Mouse (Mus musculus) embryo, embryonic 11.5 days (tissue): ENCODE data around the gene Rnf144a.
A peak's percentile ranks its signal among the peaks of the same experiment; 100 is the strongest.
"Not testable (repeated sequence)": the region's sequence is repeated elsewhere in the genome, so short reads cannot be mapped to it uniquely, and the experiment has no call there.

Experiments
- DNase-seq: peaks from one replicate; pipeline ENCODE4 v3.0.0-alpha.2; 2012; ENCODE audit warnings: low read depth, low spot score

The Rnf144a gene

GRCm38 (mm10) chr12:26415104-26415771, at the start of gene Rnf144a:
Gene Rnf144a, minus strand, starts transcription at chr12:26415254.
- DNase-seq = peak; percentile 83

- DNase-seq = no peak
Measured at GRCm38 (mm10) chr12:26460091-26460490, 45.0 kb upstream of the Rnf144a start.

- DNase-seq = peak; percentile 51
Measured at GRCm38 (mm10) chr12:26456028-26456698, 41.1 kb upstream of the Rnf144a start, which contains the start of gene Rsad2. Gene Rsad2, minus strand, starts transcription at chr12:26456452.

- no peak for DNase-seq
Measured at GRCm38 (mm10) chr12:26454682-26455081, 39.6 kb upstream of the Rnf144a start.

- no peak for DNase-seq
Measured at GRCm38 (mm10) chr12:26452951-26453350, 37.9 kb upstream of the Rnf144a start.

- no peak for DNase-seq
Measured at GRCm38 (mm10) chr12:26451150-26451549, 36.1 kb upstream of the Rnf144a start.

GRCm38 (mm10) chr12:26449483-26449882, 34.4 kb upstream of the Rnf144a start:
- DNase-seq = no peak

GRCm38 (mm10) chr12:26446377-26447045, 31.5 kb upstream of the Rnf144a start:
- DNase-seq = no peak

GRCm38 (mm10) chr12:26444511-26444910, 29.5 kb upstream of the Rnf144a start:
- DNase-seq = no peak

- DNase-seq = peak; percentile 46
Measured at GRCm38 (mm10) chr12:26444054-26444453, 29.0 kb upstream of the Rnf144a start.

- no peak for DNase-seq
Measured at GRCm38 (mm10) chr12:26439366-26439765, 24.3 kb upstream of the Rnf144a start.

- no peak for DNase-seq
Measured at GRCm38 (mm10) chr12:26437950-26438349, 22.9 kb upstream of the Rnf144a start.

- DNase-seq = no peak
Measured at GRCm38 (mm10) chr12:26436334-26436733, 21.3 kb upstream of the Rnf144a start.

- DNase-seq = not testable (repeated sequence)
Measured at GRCm38 (mm10) chr12:26428771-26429170, 13.7 kb upstream of the Rnf144a start.

- DNase-seq = no peak
Measured at GRCm38 (mm10) chr12:26424841-26425240, 9.8 kb upstream of the Rnf144a start.

- no peak for DNase-seq
Measured at GRCm38 (mm10) chr12:26418322-26418721, 3.3 kb upstream of the Rnf144a start.

GRCm38 (mm10) chr12:26416636-26417295, 1.7 kb upstream of the Rnf144a start:
- DNase-seq = no peak

- DNase-seq = no peak
Measured at GRCm38 (mm10) chr12:26414451-26415103, 477 bp downstream of the Rnf144a start.

- DNase-seq = no peak
Measured at GRCm38 (mm10) chr12:26413961-26414411, 1.1 kb downstream of the Rnf144a start.

- DNase-seq = no peak
Measured at GRCm38 (mm10) chr12:26412802-26413201, 2.3 kb downstream of the Rnf144a start.

GRCm38 (mm10) chr12:26411841-26412450, 3.1 kb downstream of the Rnf144a start:
- no peak for DNase-seq
